Mouse (Mus musculus) small intestine, adult 2 months (tissue): ENCODE measurements around the gene Dpp10.

ENCODE experiments used
- CTCF ChIP-seq: fragments of 200-500 bp; IDR thresholded peaks from 2 replicates; pipeline ENCODE4 v1.5.1; 2012; ENCODE audit warnings: low read depth, mild to moderate bottlenecking, control low read depth, inconsistent platforms, low read length, moderate library complexity, mixed read lengths; ENCODE audit not compliant: insufficient replicate concordance, insufficient read length; ENCODE audit errors: extremely low read depth
- POLR2A ChIP-seq: fragments of 200-500 bp; IDR thresholded peaks from 2 replicates; pipeline ENCODE4 v1.6.1; 2012; ENCODE audit warnings: low read depth, mild to moderate bottlenecking, control low read depth, inconsistent platforms, low read length, moderate library complexity

DNA sequence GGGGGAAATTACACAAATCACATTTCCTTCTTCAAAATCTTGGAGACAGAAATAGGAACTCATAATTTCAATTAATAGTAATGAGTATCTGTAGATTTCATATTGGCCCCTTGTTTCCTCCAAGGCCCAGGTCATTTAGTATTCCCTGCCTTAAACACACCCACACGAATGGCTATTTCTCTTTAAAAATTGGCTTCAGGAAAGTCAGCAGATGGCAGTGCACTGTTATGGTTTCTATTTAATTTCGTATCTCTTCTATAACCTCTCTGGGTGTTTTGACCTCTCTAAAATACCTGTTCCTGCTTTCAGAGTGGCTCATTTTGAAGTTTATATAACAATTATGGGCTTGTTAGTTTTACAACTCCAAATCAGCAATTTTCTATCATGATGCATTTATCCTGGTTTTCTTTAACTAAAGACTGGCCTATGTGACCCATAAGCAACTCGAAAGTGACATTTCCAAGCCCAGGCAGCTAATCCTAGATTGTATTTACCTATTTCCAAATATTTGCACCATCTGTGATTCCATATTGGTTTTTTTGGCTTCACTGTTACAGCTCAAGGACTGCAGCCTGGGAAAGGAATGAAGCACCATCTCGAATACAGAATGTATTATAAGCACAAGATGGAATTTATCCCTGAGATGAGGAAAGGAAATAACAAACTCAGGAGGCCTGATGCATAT lies 9.9 kb downstream of the Dpp10 start:
- TF ChIP-seq CTCF (no peak), POLR2A (no peak)
